Mouse (Mus musculus) G1E (cell line): ENCODE measurements at regions not wholly inside any gene's neighbourhood (a gene's known extent, or its start where the extent isn't known, plus 50 kb on each side); places are given as distances from the start of the nearest gene placed in this dataset.

Source experiments
- ATAC-seq: 2 replicates; pipeline ENCODE4 v1.8.0; 2016; ENCODE audit warnings: mild to moderate bottlenecking; ENCODE audit not compliant: insufficient number of reproducible peaks, poor library complexity, low FRiP score, severe bottlenecking; ENCODE audit errors: extremely low read depth
- DNase-seq: peaks from one replicate; pipeline ENCODE4 v3.0.0; 2012; ENCODE audit warnings: low spot score
- H3K27me3 ChIP-seq: 2 replicates; pipeline ENCODE4 v1.6.1; 2012; ENCODE audit warnings: mild to moderate bottlenecking, low read length, inconsistent platforms; ENCODE audit not compliant: insufficient read depth
- H3K36me3 ChIP-seq: replicated peaks from 2 replicates; pipeline ENCODE3; 2012; ENCODE audit warnings: mild to moderate bottlenecking, inconsistent platforms
- H3K4me1 ChIP-seq: 2 replicates; pipeline ENCODE4 v1.6.1; 2012; ENCODE audit warnings: low read depth, low read length, inconsistent platforms, mixed read lengths; ENCODE audit not compliant: insufficient read depth
- H3K4me3 ChIP-seq: 2 replicates; pipeline ENCODE4 v1.5.1; 2012; ENCODE audit warnings: low read depth, mild to moderate bottlenecking, inconsistent platforms, low read length, moderate library complexity, mixed read lengths
- H3K9me3 ChIP-seq: replicated peaks from 2 replicates; pipeline ENCODE4 v1.6.1; 2012; ENCODE audit warnings: inconsistent platforms
- CTCF ChIP-seq: IDR thresholded peaks from 2 replicates; pipeline ENCODE4 v1.5.1; 2012; ENCODE audit warnings: low read depth, low read length, inconsistent platforms, mixed read lengths
- GATA1 ChIP-seq: IDR thresholded peaks from 2 replicates; pipeline ENCODE4 v1.6.1; 2012; ENCODE audit warnings: borderline replicate concordance, low read length, inconsistent platforms, mixed read lengths
- GATA2 ChIP-seq: IDR thresholded peaks from 2 replicates; pipeline ENCODE4 v1.6.1; 2012; ENCODE audit warnings: low read depth, low read length, inconsistent platforms, borderline replicate concordance
- POLR2AphosphoS5 ChIP-seq: IDR thresholded peaks from 2 replicates; pipeline ENCODE4 v1.6.1; 2012; ENCODE audit warnings: low read depth, low read length, inconsistent platforms; ENCODE audit not compliant: insufficient replicate concordance
- TAL1 ChIP-seq: conservative IDR thresholded peaks from 2 replicates; pipeline ENCODE4 v1.6.1; 2012; ENCODE audit warnings: low read depth, low read length, inconsistent platforms, mixed read lengths

- no peaks in the 10 kb centered on the region for H3K27me3 ChIP-seq
- ATAC-seq (no peak), DNase-seq (no peak)
- H3K4me3 ChIP-seq = no peak overlapping the region
- no peak for TF ChIP-seq POLR2AphosphoS5
- no peak for TF ChIP-seq TAL1
- TF ChIP-seq GATA2 = no peak
- TF ChIP-seq CTCF = no peak
- no peak for TF ChIP-seq GATA1
- H3K4me1 ChIP-seq = peaks cover 60% of the 10 kb centered on the region
- no peaks in the 10 kb centered on the region for H3K36me3 ChIP-seq
- H3K9me3 ChIP-seq = no peaks in the 10 kb centered on the region
These were observed 130.8 kb upstream of the Itga4 start for GRCm38 (mm10) chr2:79124272-79124976.

- TF ChIP-seq TAL1 (no peak), GATA2 (no peak), POLR2AphosphoS5 (no peak), GATA1 (no peak), CTCF (no peak)
- Histone ChIP-seq H3K36me3 (no peaks in the 10 kb centered on the region), H3K27me3 (no peaks in the 10 kb centered on the region), H3K4me3 (peak overlapping the region; percentile 30; the same call in 1 of the 2 replicates), H3K4me1 (peaks cover 62% of the 10 kb centered on the region), H3K9me3 (no peaks in the 10 kb centered on the region)
- peak; percentile 87 for ATAC-seq
- peak; percentile 31 for DNase-seq
These were observed 128.9 kb upstream of the Itga4 start for GRCm38 (mm10) chr2:79126170-79126879.

- DNase-seq (no peak), ATAC-seq (no peak)
- no peak overlapping the region for H3K4me3 ChIP-seq
- TF ChIP-seq POLR2AphosphoS5 (no peak), GATA2 (no peak), CTCF (no peak), GATA1 (no peak), TAL1 (no peak)
- no peaks in the 10 kb centered on the region for H3K9me3 ChIP-seq
- H3K27me3 ChIP-seq = no peaks in the 10 kb centered on the region
- no peaks in the 10 kb centered on the region for H3K36me3 ChIP-seq
- H3K4me1 ChIP-seq = peaks cover 65% of the 10 kb centered on the region
These were observed 128.1 kb upstream of the Itga4 start for GRCm38 (mm10) chr2:79126996-79127741.

- Histone ChIP-seq H3K9me3 (no peaks in the 10 kb centered on the region), H3K27me3 (no peaks in the 10 kb centered on the region), H3K36me3 (no peaks in the 10 kb centered on the region), H3K4me3 (no peak overlapping the region), H3K4me1 (peaks cover 69% of the 10 kb centered on the region)
- TF ChIP-seq TAL1 (no peak), POLR2AphosphoS5 (no peak), GATA1 (no peak), CTCF (no peak), GATA2 (no peak)
- ATAC-seq (no peak), DNase-seq (no peak)
These were observed 127.4 kb upstream of the Itga4 start for GRCm38 (mm10) chr2:79127822-79128221.

GRCm38 (mm10) chr2:79130660-79131059 is 124.6 kb upstream of the Itga4 start:
- no peaks in the 10 kb centered on the region for H3K36me3 ChIP-seq
- H3K27me3 ChIP-seq = no peaks in the 10 kb centered on the region
- no peak for TF ChIP-seq POLR2AphosphoS5
- TF ChIP-seq GATA2 = no peak
- DNase-seq = no peak
- H3K9me3 ChIP-seq = no peaks in the 10 kb centered on the region
- no peak overlapping the region for H3K4me3 ChIP-seq
- ATAC-seq = no peak
- H3K4me1 ChIP-seq = peaks cover 71% of the 10 kb centered on the region

GRCm38 (mm10) chr2:79131235-79131634 is 124.0 kb upstream of the Itga4 start:
- Histone ChIP-seq H3K9me3 (no peaks in the 10 kb centered on the region), H3K36me3 (no peaks in the 10 kb centered on the region), H3K4me3 (no peak overlapping the region; the same call in 1 of the 2 replicates), H3K27me3 (no peaks in the 10 kb centered on the region), H3K4me1 (peaks cover 65% of the 10 kb centered on the region)
- DNase-seq (no peak), ATAC-seq (peak; percentile 25; the same call in 1 of the 2 replicates)
- TF ChIP-seq GATA2 = no peak
- TF ChIP-seq TAL1 = no peak
- no peak for TF ChIP-seq CTCF
- no peak for TF ChIP-seq GATA1
- no peak for TF ChIP-seq POLR2AphosphoS5
